Mouse (Mus musculus) bone marrow macrophage, adult 2 months (primary cell): ENCODE measurements around the gene Sox5.

Experiments
- CTCF ChIP-seq: IDR thresholded peaks from 2 replicates; pipeline ENCODE4 v1.5.1; 2012; ENCODE audit warnings: low read depth, mild to moderate bottlenecking, low read length, moderate library complexity
- POLR2A ChIP-seq: IDR thresholded peaks from 2 replicates; pipeline ENCODE4 v1.6.1; 2012; ENCODE audit warnings: mild to moderate bottlenecking, low read depth, low read length, borderline replicate concordance

DNA sequence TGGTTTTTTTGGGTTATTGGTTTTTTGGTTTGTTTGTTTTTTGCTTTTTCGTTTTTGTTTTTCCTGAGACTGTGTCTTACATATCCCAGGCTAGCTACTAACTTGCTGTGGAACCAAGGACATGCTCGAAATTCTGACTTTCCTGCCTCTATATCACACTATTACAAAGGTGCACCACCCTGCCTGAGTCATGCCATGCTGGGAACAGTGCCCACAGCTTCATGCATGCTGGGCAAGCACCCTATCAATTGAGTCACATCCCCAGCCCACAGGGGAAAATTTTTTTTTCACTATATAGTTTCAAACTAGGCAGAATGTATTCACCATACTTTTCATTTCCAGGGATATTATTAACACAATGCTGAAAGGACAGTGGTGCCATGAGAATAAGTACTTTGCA, 8.8 kb downstream of the Sox5 start:
- no peak for TF ChIP-seq CTCF
- no peak for TF ChIP-seq POLR2A
